Mouse (Mus musculus): ENCODE measurements around the gene Elane. TPM values are rescaled to one million over a fixed set of nuclear protein-coding genes. Genes with fewer than 3 reads are reported as not detected.
"Not testable (repeated sequence)": the region's sequence is repeated elsewhere in the genome, so short reads cannot be mapped to it uniquely, and the experiment has no call there.

Elane gene
- total and polyA plus RNA-seq, 2 experiments from 2014 or later, result not detected

DNA sequence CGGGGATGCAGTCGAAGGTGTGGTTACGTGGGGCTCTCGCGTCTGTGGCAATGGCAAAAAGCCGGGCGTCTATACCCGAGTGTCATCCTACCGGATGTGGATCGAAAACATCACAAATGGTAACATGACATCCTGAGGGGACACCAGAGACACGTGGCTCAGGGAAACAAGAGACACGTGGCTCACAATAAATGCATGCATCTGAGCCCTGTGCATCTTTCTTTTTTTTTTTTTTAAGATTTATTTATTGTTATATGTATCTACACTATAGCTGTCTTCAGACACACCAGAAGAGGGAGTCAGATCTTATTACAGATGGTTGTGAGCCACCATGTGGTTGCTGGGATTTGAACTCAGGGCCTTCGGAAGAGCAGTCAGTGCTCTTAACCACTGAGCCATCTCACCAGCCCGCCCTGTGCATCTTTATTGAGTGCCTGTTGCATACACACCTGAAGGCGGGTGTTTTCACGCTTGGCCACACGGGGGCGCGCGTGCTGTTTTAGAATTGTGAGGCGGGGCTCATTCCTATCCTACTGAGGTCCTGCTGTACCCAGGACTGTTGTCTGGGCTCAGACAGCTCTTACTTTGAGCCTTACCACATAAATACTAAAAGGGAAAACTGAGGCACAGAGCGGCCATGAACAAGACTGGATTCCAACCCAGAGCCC lies 6.5 kb downstream of the Elane start:
- not testable (repeated sequence) for H3K4me3 ChIP-seq (ENCODE audit: low read depth, low read length); H3K27me3 ChIP-seq (ENCODE audit: insufficient read depth, low read length); H3K4me1 ChIP-seq (ENCODE audit: insufficient read depth); H3K27ac ChIP-seq (ENCODE audit: low read depth, low read length); H3K9me3 ChIP-seq (ENCODE audit: low read length); H3K4me2 ChIP-seq (ENCODE audit: low read depth); H3K9ac ChIP-seq
- ATAC-seq, result peak; percentile 86
- peak; percentile 81 for DNase-seq
- peak; percentile 83 for TF ChIP-seq CTCF (IDR thresholded peaks at IDR 0.05; ENCODE audit: low read depth)
- WGBS, result 41% methylated on average over 22 of the region's 22 CpGs
- peaks cover 27% of the 10 kb centered on the region for H3K36me3 ChIP-seq (ENCODE audit: insufficient read depth)

DNA sequence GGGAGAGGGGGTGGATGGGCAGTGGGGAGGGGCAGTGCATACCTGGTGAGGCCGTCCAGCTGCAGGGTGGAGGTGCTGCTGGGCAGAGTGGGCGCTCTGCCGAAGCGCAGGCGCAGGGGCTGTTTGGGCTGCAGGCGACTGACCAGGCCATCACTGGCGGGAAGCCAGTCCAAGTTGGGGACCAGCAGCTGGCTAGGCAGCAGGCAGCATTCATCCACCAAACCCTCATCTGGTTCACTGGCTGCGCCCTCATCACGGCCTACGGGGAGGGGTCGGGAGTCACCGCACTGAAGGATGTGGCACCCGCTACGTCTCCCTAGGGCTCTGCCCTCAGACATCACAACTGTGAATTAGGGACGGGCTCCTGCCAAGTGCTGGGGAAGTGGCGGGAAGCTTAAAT lies 10.3 kb downstream of the Elane start:
- H3K36me3 ChIP-seq (ENCODE audit: insufficient read depth), result peaks cover 46% of the 10 kb centered on the region

DNA sequence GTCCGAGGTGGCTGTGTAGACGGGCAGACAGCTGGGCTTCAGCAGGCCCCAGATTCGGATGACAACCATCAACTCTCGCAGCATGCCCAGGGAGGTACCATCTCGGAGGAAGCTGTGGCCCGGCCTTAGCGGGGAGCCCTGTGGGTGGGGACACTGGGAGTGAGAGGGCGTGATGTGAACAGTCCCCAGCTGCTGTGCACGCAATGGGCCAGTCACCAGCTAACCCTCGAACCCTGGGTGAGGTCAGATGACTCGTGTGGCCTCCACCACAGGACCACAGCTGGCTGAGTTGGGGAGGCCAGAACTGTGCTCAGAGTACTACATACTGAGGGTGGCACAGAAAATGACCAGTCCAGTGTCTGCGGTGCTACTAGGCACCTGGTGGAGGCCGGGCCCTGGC lies 10.8 kb downstream of the Elane start:
- ATAC-seq (no peak), DNase-seq (no peak)
- 84% methylated on average over 13 of the region's 13 CpGs for WGBS
- H3K36me3 ChIP-seq (ENCODE audit: insufficient read depth), result peaks cover 48% of the 10 kb centered on the region
- H3K4me1 ChIP-seq (ENCODE audit: insufficient read depth), result no peaks in the 10 kb centered on the region
- H3K9me3 ChIP-seq (ENCODE audit: low read length), result no peaks in the 10 kb centered on the region
- no peak overlapping the region for H3K27ac ChIP-seq (ENCODE audit: low read depth, low read length)
- no peak overlapping the region for H3K4me2 ChIP-seq (ENCODE audit: low read depth)
- H3K4me3 ChIP-seq (ENCODE audit: low read depth, low read length), result no peak overlapping the region
- H3K27me3 ChIP-seq (ENCODE audit: insufficient read depth, low read length), result no peaks in the 10 kb centered on the region
- TF ChIP-seq CTCF (IDR thresholded peaks at IDR 0.05; ENCODE audit: low read depth), result no peak
- no peak overlapping the region for H3K9ac ChIP-seq

More for the DNA sequence above, 10.3 kb downstream of the Elane start:
- Histone ChIP-seq H3K27me3 (ENCODE audit: insufficient read depth, low read length) (no peaks in the 10 kb centered on the region), H3K4me1 (ENCODE audit: insufficient read depth) (no peaks in the 10 kb centered on the region), H3K4me2 (ENCODE audit: low read depth) (no peak overlapping the region), H3K9ac (no peak overlapping the region), H3K4me3 (ENCODE audit: low read depth, low read length) (no peak overlapping the region), H3K27ac (ENCODE audit: low read depth, low read length) (no peak overlapping the region), H3K9me3 (ENCODE audit: low read length) (no peaks in the 10 kb centered on the region)
- no peak for DNase-seq
- no peak for ATAC-seq
- 85% methylated on average over 16 of the region's 16 CpGs for WGBS
- no peak for TF ChIP-seq CTCF (IDR thresholded peaks at IDR 0.05; ENCODE audit: low read depth)

DNA sequence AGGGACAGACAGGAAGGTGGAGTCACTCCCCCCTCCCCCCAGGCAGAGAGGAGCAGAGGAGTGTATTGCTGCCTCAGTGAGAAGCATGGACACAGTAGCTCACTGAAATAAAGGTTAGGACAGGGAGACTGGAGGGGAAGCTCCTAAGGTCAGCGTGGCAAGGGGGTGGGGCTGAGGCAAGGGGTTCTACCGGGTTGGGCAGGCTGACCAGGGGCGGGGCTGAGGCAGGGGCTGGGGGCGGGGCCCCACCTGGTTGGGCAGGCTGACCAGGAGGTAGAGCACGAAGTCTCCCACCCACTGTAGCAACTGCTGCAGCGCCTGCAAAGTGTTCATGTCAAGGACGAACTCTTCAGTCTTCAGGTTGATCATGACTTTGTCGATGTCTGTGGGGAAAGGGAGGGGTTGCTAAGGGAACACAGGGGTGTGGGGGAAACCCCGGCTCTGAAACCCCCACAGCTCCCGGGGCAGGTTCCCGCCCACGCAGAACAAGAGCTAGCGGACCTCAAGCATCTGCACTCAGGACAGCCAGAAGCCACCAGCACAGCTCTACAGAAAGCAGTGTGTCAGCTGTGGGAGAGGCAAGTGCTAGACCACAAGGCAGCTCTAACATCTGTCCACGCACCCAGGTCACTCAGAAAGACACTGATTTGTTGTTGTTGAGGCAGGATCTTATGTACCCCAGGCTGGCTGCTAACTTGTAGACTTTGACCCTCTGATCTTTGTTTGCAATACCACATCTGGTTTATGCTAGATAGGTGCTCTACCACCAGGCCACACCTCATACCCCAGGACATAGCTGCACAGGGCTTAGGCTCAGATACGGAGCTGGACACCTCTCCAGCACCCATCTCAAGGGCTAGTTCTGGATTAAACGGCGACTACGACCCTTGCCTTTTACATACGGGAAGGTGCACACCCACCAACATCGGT lies 11.5 kb downstream of the Elane start:
- Histone ChIP-seq H3K36me3 (ENCODE audit: insufficient read depth) (peaks cover 53% of the 10 kb centered on the region), H3K4me2 (ENCODE audit: low read depth) (no peak overlapping the region), H3K9ac (no peak overlapping the region), H3K4me1 (ENCODE audit: insufficient read depth) (no peaks in the 10 kb centered on the region), H3K27ac (ENCODE audit: low read depth, low read length) (no peak overlapping the region), H3K27me3 (ENCODE audit: insufficient read depth, low read length) (no peaks in the 10 kb centered on the region), H3K4me3 (ENCODE audit: low read depth, low read length) (no peak overlapping the region), H3K9me3 (ENCODE audit: low read length) (no peaks in the 10 kb centered on the region)
- WGBS, result 54% methylated on average over 20 of the region's 20 CpGs
- no peak for TF ChIP-seq CTCF (IDR thresholded peaks at IDR 0.05; ENCODE audit: low read depth)
- no peak for ATAC-seq
- no peak for DNase-seq

DNA sequence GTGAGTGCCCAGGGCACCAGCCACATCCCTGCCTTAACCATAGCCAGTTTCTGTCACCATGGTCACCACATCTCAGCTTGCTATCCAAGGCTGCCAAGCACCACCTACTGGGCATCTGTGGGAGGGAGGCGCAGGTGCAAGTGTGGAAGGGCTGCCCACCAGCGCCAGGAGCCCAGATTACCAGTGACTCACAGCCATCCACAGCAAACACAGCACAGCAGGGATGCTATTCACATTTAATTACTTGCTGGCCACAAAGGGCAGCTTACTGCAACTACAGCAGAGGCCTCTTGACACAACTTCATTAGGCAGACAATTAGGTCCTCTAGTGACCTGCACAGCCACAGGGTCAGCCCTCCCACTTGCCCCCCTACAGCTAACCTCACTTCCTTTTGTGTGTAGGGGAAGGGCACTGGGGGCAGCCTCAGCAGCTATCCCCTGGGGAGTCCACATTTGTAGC lies 14.9 kb downstream of the Elane start:
- peak; percentile 61 for TF ChIP-seq CTCF (IDR thresholded peaks at IDR 0.05; ENCODE audit: low read depth)
- H3K27ac ChIP-seq (ENCODE audit: low read depth, low read length), result peak overlapping the region; percentile 40; the same call in 1 of the 2 replicates
- H3K27me3 ChIP-seq (ENCODE audit: insufficient read depth, low read length), result no peaks in the 10 kb centered on the region
- H3K9me3 ChIP-seq (ENCODE audit: low read length), result no peaks in the 10 kb centered on the region
- ATAC-seq (peak; percentile 88), DNase-seq (peak; percentile 59)
- no peak overlapping the region for H3K9ac ChIP-seq
- peaks cover 61% of the 10 kb centered on the region for H3K36me3 ChIP-seq (ENCODE audit: insufficient read depth)
- H3K4me1 ChIP-seq (ENCODE audit: insufficient read depth), result no peaks in the 10 kb centered on the region
- WGBS, result 10% methylated on average over 2 of the region's 2 CpGs
- H3K4me2 ChIP-seq (ENCODE audit: low read depth), result no peak overlapping the region
- no peak overlapping the region for H3K4me3 ChIP-seq (ENCODE audit: low read depth, low read length)

DNA sequence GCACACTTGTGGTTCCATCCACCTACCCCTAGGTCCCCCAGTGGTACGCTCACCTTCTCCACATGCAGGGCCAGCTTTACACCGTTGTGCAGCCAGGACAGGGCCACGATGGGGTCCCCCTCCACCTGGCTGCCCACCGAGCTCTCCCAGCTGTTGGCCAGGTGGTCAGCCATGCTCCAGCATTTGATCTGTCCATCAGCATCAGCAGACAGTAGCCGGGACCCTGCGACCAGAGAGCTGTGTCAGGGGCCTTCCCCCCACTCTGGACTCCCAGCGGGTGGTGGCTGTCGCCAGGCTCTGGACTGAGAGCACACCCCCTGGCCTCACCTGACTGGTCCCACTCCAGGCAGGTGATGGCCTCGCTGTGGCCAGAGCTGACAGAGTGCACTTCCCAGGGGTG lies 20.7 kb downstream of the Elane start:
- no peak overlapping the region for H3K4me2 ChIP-seq (ENCODE audit: low read depth)
- 89% methylated on average over 9 of the region's 9 CpGs for WGBS
- no peak overlapping the region for H3K27ac ChIP-seq (ENCODE audit: low read depth, low read length)
- H3K4me3 ChIP-seq (ENCODE audit: low read depth, low read length), result no peak overlapping the region
- peaks cover 3% of the 10 kb centered on the region; the same call in 1 of the 2 replicates for H3K4me1 ChIP-seq (ENCODE audit: insufficient read depth)
- H3K9me3 ChIP-seq (ENCODE audit: low read length), result no peaks in the 10 kb centered on the region
- H3K36me3 ChIP-seq (ENCODE audit: insufficient read depth), result peaks cover 47% of the 10 kb centered on the region
- ATAC-seq, result no peak
- no peak for TF ChIP-seq CTCF (IDR thresholded peaks at IDR 0.05; ENCODE audit: low read depth)
- no peaks in the 10 kb centered on the region for H3K27me3 ChIP-seq (ENCODE audit: insufficient read depth, low read length)
- no peak overlapping the region for H3K9ac ChIP-seq
- no peak for DNase-seq

DNA sequence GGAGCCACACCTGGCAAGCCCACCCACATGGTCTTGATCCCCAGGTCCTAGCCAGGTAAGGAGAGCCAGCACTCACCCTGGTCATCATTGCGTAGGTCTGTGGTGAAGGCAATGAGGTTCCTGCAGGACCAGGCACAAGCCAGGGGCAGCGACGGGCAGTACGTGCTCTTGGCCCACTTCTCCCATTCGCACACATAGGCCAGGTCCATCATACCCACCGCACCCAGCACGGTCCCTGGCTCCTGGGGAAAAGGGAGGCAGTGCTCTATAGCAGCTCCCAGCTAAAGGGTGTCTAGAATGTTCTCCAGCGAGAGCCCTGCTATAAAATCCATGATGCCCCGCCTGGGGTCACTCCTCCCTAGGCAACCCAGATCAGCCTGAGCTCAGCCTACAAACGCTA lies 21.4 kb downstream of the Elane start:
- 92% methylated on average over 10 of the region's 10 CpGs for WGBS
- Histone ChIP-seq H3K9ac (no peak overlapping the region), H3K27me3 (ENCODE audit: insufficient read depth, low read length) (no peaks in the 10 kb centered on the region), H3K4me2 (ENCODE audit: low read depth) (no peak overlapping the region), H3K4me1 (ENCODE audit: insufficient read depth) (peaks cover 3% of the 10 kb centered on the region; the same call in 1 of the 2 replicates), H3K9me3 (ENCODE audit: low read length) (no peaks in the 10 kb centered on the region), H3K27ac (ENCODE audit: low read depth, low read length) (no peak overlapping the region), H3K4me3 (ENCODE audit: low read depth, low read length) (no peak overlapping the region), H3K36me3 (ENCODE audit: insufficient read depth) (peaks cover 47% of the 10 kb centered on the region)
- DNase-seq, result no peak
- TF ChIP-seq CTCF (IDR thresholded peaks at IDR 0.05; ENCODE audit: low read depth), result no peak
- ATAC-seq, result no peak
